In genomic region chr14:46956121-46956520, GRCm38 (mm10) we compare ENCODE assay signal across 24 mouse cellular contexts.
DNase-seq lines count a peak whose midpoint lies in the region; ATAC-seq and TF ChIP-seq lines count a peak whose summit lies in the region.
"Had no signal": no experiment of that assay in that cellular context is flagged by ENCODE, and none has a peak within 500 bp of the region (broad histone marks: within the 10 kb centered on the region; RNA-seq: fewer than 3 reads in every experiment).

No protein-coding gene starts in this region.

- ATAC-seq in heart, embryonic 15.5 days (replicated peaks; ENCODE audit: insufficient number of reproducible peaks, insufficient read depth, low FRiP score, low read depth): no peak
- no peak for ATAC-seq in heart, embryonic 11.5 days (replicated peaks; ENCODE audit: insufficient number of reproducible peaks, low FRiP score, low TSS enrichment)
- no peak for ATAC-seq in limb, embryonic 15.5 days (ENCODE audit: insufficient number of reproducible peaks, low FRiP score, low TSS enrichment, low read depth)
- ATAC-seq: activated CD4-positive, CD25-positive, alpha-beta regulatory T cell, adult 4 months; forebrain, embryonic 13.5 days; liver, postnatal 0 days had no signal

- no peak overlapping the region for H3K4me3 ChIP-seq in heart, embryonic 15.5 days
- no peak overlapping the region for H3K4me3 ChIP-seq in heart, embryonic 11.5 days (ENCODE audit: low read depth, low read length)
- no peak overlapping the region for H3K4me3 ChIP-seq in limb, embryonic 15.5 days
- no peak overlapping the region for H3K4me3 ChIP-seq in limb, embryonic 10.5 days
- H3K4me3 ChIP-seq in embryonic facial prominence, embryonic 10.5 days: no peak overlapping the region
- H3K4me3 ChIP-seq in embryonic fibroblast, embryonic 13.5 days (ENCODE audit: insufficient read depth, low read length): no peak overlapping the region
- no peak overlapping the region for H3K4me3 ChIP-seq in layer of hippocampus, adult 2 months
- H3K4me3 ChIP-seq: embryonic facial prominence, embryonic 12.5 days; forebrain, embryonic 13.5 days; left cerebral cortex, adult 2 months; midbrain, embryonic 12.5 days had no signal

- H3K4me1 ChIP-seq in heart, embryonic 15.5 days (replicated peaks): peaks cover 41% of the 10 kb centered on the region
- peaks cover 30% of the 10 kb centered on the region for H3K4me1 ChIP-seq in heart, embryonic 11.5 days (ENCODE audit: control insufficient read depth, insufficient read depth, low read length)
- peaks cover 27% of the 10 kb centered on the region for H3K4me1 ChIP-seq in limb, embryonic 15.5 days
- peaks cover 23% of the 10 kb centered on the region for H3K4me1 ChIP-seq in limb, embryonic 10.5 days
- H3K4me1 ChIP-seq in embryonic facial prominence, embryonic 10.5 days: peaks cover 43% of the 10 kb centered on the region
- H3K4me1 ChIP-seq in embryonic fibroblast, embryonic 13.5 days (ENCODE audit: control insufficient read depth, insufficient read depth, low read length): peaks cover 24% of the 10 kb centered on the region

- H3K9ac ChIP-seq in heart, embryonic 15.5 days: no peak overlapping the region
- H3K9ac ChIP-seq in heart, embryonic 11.5 days (ENCODE audit: low read depth, low read length): no peak overlapping the region
- H3K9ac ChIP-seq in limb, embryonic 15.5 days: no peak overlapping the region
- H3K9ac ChIP-seq: embryonic facial prominence, embryonic 12.5 days; forebrain, embryonic 13.5 days; hindbrain, embryonic 14.5 days; liver, postnatal 0 days; midbrain, embryonic 12.5 days had no signal

- DNase-seq in limb, embryonic 10.5 days (ENCODE audit: low spot score): no peak
- DNase-seq in embryonic facial prominence, embryonic 10.5 days (ENCODE audit: low spot score): peak; percentile 40
- DNase-seq in layer of hippocampus, adult 2 months (ENCODE audit: low spot score in 2 of 2): no peak
- DNase-seq: adrenal gland, postnatal 10 days; cerebellum, adult 2 months; cerebellum, postnatal 25 days; gastrocnemius, postnatal 10 days; heart, postnatal 36 days; liver; liver, postnatal 0 days; right cerebral cortex, postnatal 14 days; thymus, adult 2 months; thymus, postnatal 4 days had no signal

- no peak for TF ChIP-seq CTCF in embryonic fibroblast, embryonic 13.5 days (IDR thresholded peaks at IDR 0.05; ENCODE audit: borderline replicate concordance, insufficient read depth, low read length)
- no peak for TF ChIP-seq CTCF in layer of hippocampus, adult 2 months (conservative IDR thresholded peaks at IDR 0.05)

- peak overlapping the region; percentile 44; the same call in 1 of the 2 replicates for H3K27ac ChIP-seq in heart, embryonic 15.5 days
- H3K27ac ChIP-seq in heart, embryonic 11.5 days (ENCODE audit: low read depth, low read length): no peak overlapping the region
- 0 out of 2 replicates have a peak overlapping the region, but pooled peaks have one; percentile 22 for H3K27ac ChIP-seq in limb, embryonic 15.5 days
- no peak overlapping the region for H3K27ac ChIP-seq in limb, embryonic 10.5 days
- peak overlapping the region; percentile 30 for H3K27ac ChIP-seq in embryonic facial prominence, embryonic 10.5 days (replicated peaks)
- 0 out of 2 replicates have a peak overlapping the region, but pooled peaks have one; percentile 20 for H3K27ac ChIP-seq in embryonic fibroblast, embryonic 13.5 days (ENCODE audit: insufficient read depth, low read length)
- H3K27ac ChIP-seq in layer of hippocampus, adult 2 months: no peak overlapping the region
- H3K27ac ChIP-seq: embryonic facial prominence, embryonic 12.5 days; forebrain, embryonic 13.5 days; hindbrain, embryonic 14.5 days; left cerebral cortex, adult 2 months; midbrain, embryonic 12.5 days; stomach, postnatal 0 days had no signal

- no peak for TF ChIP-seq POLR2A in embryonic fibroblast, embryonic 13.5 days (IDR thresholded peaks at IDR 0.05; ENCODE audit: low read depth, low read length)

- H3K4me2 ChIP-seq in heart, embryonic 15.5 days: no peak overlapping the region
- H3K4me2 ChIP-seq in heart, embryonic 11.5 days: no peak overlapping the region
- H3K4me2 ChIP-seq in limb, embryonic 15.5 days: no peak overlapping the region
- H3K4me2 ChIP-seq: embryonic facial prominence, embryonic 12.5 days; forebrain, embryonic 13.5 days; hindbrain, embryonic 14.5 days; midbrain, embryonic 12.5 days had no signal

- no peaks in the 10 kb centered on the region for H3K36me3 ChIP-seq in heart, embryonic 15.5 days
- H3K36me3 ChIP-seq in heart, embryonic 11.5 days (ENCODE audit: control insufficient read depth, insufficient read depth, low read length): 0 out of 2 replicates have a peak, but pooled peaks cover 2% of the 10 kb centered on the region
- no peaks in the 10 kb centered on the region for H3K36me3 ChIP-seq in limb, embryonic 15.5 days
- H3K36me3 ChIP-seq in limb, embryonic 10.5 days: 0 out of 2 replicates have a peak, but pooled peaks cover 2% of the 10 kb centered on the region
- no peaks in the 10 kb centered on the region; the same call in 1 of the 2 replicates for H3K36me3 ChIP-seq in embryonic facial prominence, embryonic 10.5 days (replicated peaks)
- H3K36me3 ChIP-seq: embryonic facial prominence, embryonic 12.5 days; midbrain, embryonic 12.5 days had no signal

- 58% methylated on average over 7 of the region's 7 CpGs for WGBS in heart, embryonic 15.5 days
- WGBS in heart, embryonic 11.5 days (ENCODE audit: insufficient replicate concordance): 58% methylated on average over 7 of the region's 7 CpGs
- WGBS in limb, embryonic 15.5 days: 55% methylated on average over 7 of the region's 7 CpGs
- WGBS in limb, embryonic 10.5 days: 40% methylated on average over 7 of the region's 7 CpGs
- WGBS in embryonic facial prominence, embryonic 10.5 days: 27% methylated on average over 7 of the region's 7 CpGs

- no peaks in the 10 kb centered on the region for H3K27me3 ChIP-seq in heart, embryonic 15.5 days
- H3K27me3 ChIP-seq in heart, embryonic 11.5 days (ENCODE audit: control insufficient read depth, insufficient read depth, low read length): no peaks in the 10 kb centered on the region
- H3K27me3 ChIP-seq in limb, embryonic 15.5 days: no peaks in the 10 kb centered on the region
- no peaks in the 10 kb centered on the region for H3K27me3 ChIP-seq in limb, embryonic 10.5 days (ENCODE audit: low read depth, poor library complexity, severe bottlenecking)
- H3K27me3 ChIP-seq in embryonic facial prominence, embryonic 10.5 days (replicated peaks; ENCODE audit: low read depth, poor library complexity, severe bottlenecking): no peaks in the 10 kb centered on the region
- H3K27me3 ChIP-seq: embryonic facial prominence, embryonic 12.5 days; forebrain, embryonic 13.5 days; midbrain, embryonic 12.5 days had no signal

- no peaks in the 10 kb centered on the region for H3K9me3 ChIP-seq in heart, embryonic 15.5 days (replicated peaks)
- no peaks in the 10 kb centered on the region for H3K9me3 ChIP-seq in heart, embryonic 11.5 days (replicated peaks; ENCODE audit: control insufficient read depth, low read length)
- no peaks in the 10 kb centered on the region for H3K9me3 ChIP-seq in limb, embryonic 15.5 days
- no peaks in the 10 kb centered on the region for H3K9me3 ChIP-seq in limb, embryonic 10.5 days (replicated peaks)
- H3K9me3 ChIP-seq in embryonic facial prominence, embryonic 10.5 days: no peaks in the 10 kb centered on the region
- H3K9me3 ChIP-seq: embryonic facial prominence, embryonic 12.5 days; forebrain, embryonic 13.5 days; midbrain, embryonic 12.5 days had no signal

Comparison
In these comparisons a context has a peak if more than half of its experiments do, and no peak if none do; other contexts are left out.
1. H3K27ac ChIP-seq: peak in heart, embryonic 15.5 days (single experiment), limb, embryonic 15.5 days (single experiment), embryonic facial prominence, embryonic 10.5 days (single experiment) and embryonic fibroblast, embryonic 13.5 days (single experiment); none in heart, embryonic 11.5 days (single experiment), limb, embryonic 10.5 days (single experiment) and layer of hippocampus, adult 2 months (single experiment).